21 mouse cellular contexts compared by ENCODE assay signal in the genomic region with DNA sequence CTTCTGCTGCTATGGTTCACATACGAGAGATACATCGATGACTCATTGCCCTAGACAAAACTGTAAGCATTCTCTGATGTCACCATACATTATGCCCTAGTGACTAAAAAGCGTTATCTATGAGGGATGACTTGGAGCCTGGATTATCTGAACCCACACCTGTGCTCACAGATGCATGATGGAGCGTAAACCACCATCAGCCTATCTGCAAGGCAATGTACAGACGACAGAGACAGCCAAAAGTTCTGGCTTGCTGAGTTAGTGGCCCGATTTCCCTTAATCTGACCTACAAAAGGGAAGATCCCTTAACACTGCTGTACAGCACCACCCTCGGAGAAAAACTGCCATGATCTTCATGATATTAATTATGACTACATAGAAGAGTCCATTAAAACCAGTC.
DNase-seq lines count a peak whose midpoint lies in the region; ATAC-seq and TF ChIP-seq lines count a peak whose summit lies in the region.
"Had no signal": no experiment of that assay in that cellular context is flagged by ENCODE, and none has a peak within 500 bp of the region (broad histone marks: within the 10 kb centered on the region; RNA-seq: fewer than 3 reads in every experiment).

No protein-coding gene starts in this region.

- H3K9ac ChIP-seq in liver, embryonic 13.5 days = no peak overlapping the region
- H3K9ac ChIP-seq: embryonic facial prominence, embryonic 13.5 days; forebrain, embryonic 13.5 days; forebrain, postnatal 0 days; heart, embryonic 13.5 days; hindbrain, embryonic 12.5 days had no signal

- H3K27me3 ChIP-seq in G1E (ENCODE audit: insufficient read depth, low read length) = no peaks in the 10 kb centered on the region
- H3K27me3 ChIP-seq in liver, embryonic 13.5 days = no peaks in the 10 kb centered on the region
- H3K27me3 ChIP-seq: CH12.LX; embryonic facial prominence, embryonic 13.5 days; forebrain, embryonic 13.5 days; heart, embryonic 13.5 days; hindbrain, embryonic 12.5 days had no signal

- peak; percentile 76 for ATAC-seq in G1E (ENCODE audit: extremely low read depth, insufficient number of reproducible peaks, low FRiP score, poor library complexity, severe bottlenecking)
- 0 out of 2 replicates have a peak, but pooled peaks have one; percentile 54 for ATAC-seq in liver, embryonic 13.5 days (ENCODE audit: low read depth)
- ATAC-seq in megakaryocyte progenitor cell, adult 5-6 weeks (replicated peaks; ENCODE audit: poor library complexity) = peak; percentile 81
- ATAC-seq: forebrain, embryonic 13.5 days; forebrain, postnatal 0 days; hindbrain, embryonic 16.5 days; inflammation-experienced regulatory T-cells, adult 6 months had no signal

- TF ChIP-seq CTCF in G1E (IDR thresholded peaks at IDR 0.05; ENCODE audit: low read depth, low read length) = no peak

- no peaks in the 10 kb centered on the region for H3K9me3 ChIP-seq in G1E (replicated peaks)
- H3K9me3 ChIP-seq in liver, embryonic 13.5 days (replicated peaks) = no peaks in the 10 kb centered on the region
- H3K9me3 ChIP-seq: embryonic facial prominence, embryonic 13.5 days; forebrain, embryonic 13.5 days; heart, embryonic 13.5 days; hindbrain, embryonic 12.5 days had no signal

- H3K4me3 ChIP-seq in G1E (ENCODE audit: low read depth, low read length) = no peak overlapping the region
- H3K4me3 ChIP-seq in liver, embryonic 13.5 days (replicated peaks) = no peak overlapping the region
- H3K4me3 ChIP-seq: embryonic facial prominence, embryonic 13.5 days; forebrain, embryonic 13.5 days; gastrocnemius, adult 2 months; heart, embryonic 13.5 days; hindbrain, embryonic 12.5 days had no signal

- peak; percentile 4 for DNase-seq in G1E (ENCODE audit: low spot score)
- peak; percentile 20 for DNase-seq in c-Kit-positive CD71-positive TER-119-negative erythroid progenitor cells, embryonic 14.5 days (ENCODE audit: low read depth)
- DNase-seq in liver, embryonic 13.5 days = no peak
- no peak for DNase-seq in ovary, postnatal 14 days (ENCODE audit: low spot score)
- DNase-seq in ovary, postnatal 10 days (ENCODE audit: low spot score) = no peak
- no peak for DNase-seq in left cerebral cortex, adult 9 months (ENCODE audit: low spot score in 2 of 2)
- DNase-seq: adrenal gland, adult 8-10 months; cerebellum, adult 8-10 months; cerebellum, postnatal 14 days; forebrain, postnatal 0 days; gastrocnemius, adult 2 months; gastrocnemius, postnatal 25 days; heart, postnatal 36 days had no signal

- no peaks in the 10 kb centered on the region for H3K36me3 ChIP-seq in G1E (replicated peaks)
- H3K36me3 ChIP-seq in liver, embryonic 13.5 days = no peaks in the 10 kb centered on the region
- H3K36me3 ChIP-seq: embryonic facial prominence, embryonic 13.5 days; heart, embryonic 13.5 days; hindbrain, embryonic 12.5 days had no signal

- 42% methylated on average over 7 of the region's 7 CpGs for WGBS in liver, embryonic 13.5 days (ENCODE audit: insufficient replicate concordance)

- no peak overlapping the region for H3K4me2 ChIP-seq in liver, embryonic 13.5 days
- H3K4me2 ChIP-seq: embryonic facial prominence, embryonic 13.5 days; forebrain, embryonic 13.5 days; heart, embryonic 13.5 days; hindbrain, embryonic 12.5 days had no signal

- H3K4me1 ChIP-seq in G1E (ENCODE audit: insufficient read depth, low read depth, low read length) = peaks cover 68% of the 10 kb centered on the region
- peaks cover 5% of the 10 kb centered on the region for H3K4me1 ChIP-seq in liver, embryonic 13.5 days (replicated peaks)

- H3K27ac ChIP-seq in liver, embryonic 13.5 days = no peak overlapping the region
- H3K27ac ChIP-seq: embryonic facial prominence, embryonic 13.5 days; forebrain, embryonic 13.5 days; gastrocnemius, adult 2 months; heart, embryonic 13.5 days; hindbrain, embryonic 12.5 days had no signal

Comparison
In these comparisons a context has a peak if more than half of its experiments do, and no peak if none do; other contexts are left out.
1. DNase-seq: peak in G1E (single experiment) and c-Kit-positive CD71-positive TER-119-negative erythroid progenitor cells, embryonic 14.5 days (single experiment); none in liver, embryonic 13.5 days (single experiment), ovary, postnatal 14 days (single experiment), ovary, postnatal 10 days (single experiment) and left cerebral cortex, adult 9 months (0 of 2).
2. Peak in every context shown above with its lines, with median percentiles within 50 percentile points of each other: ATAC-seq.